Mouse (Mus musculus): ENCODE data around the gene Eif6.
A peak's percentile ranks its signal among the peaks of the same experiment; 100 is the strongest.

Gene Eif6

GRCm38 (mm10) chr2:155825904-155826629 is 658 bp downstream of the Eif6 start:
- peak in 1 of 2 experiments; percentile 27 for DNase-seq (ENCODE audit: low read depth in 1 of 2, low spot score in 2 of 2)

- DNase-seq (ENCODE audit: low read depth in 1 of 2, low spot score in 2 of 2): no peak
These were observed 3.0 kb downstream of the Eif6 start for GRCm38 (mm10) chr2:155823722-155824121.

- no peak for DNase-seq (ENCODE audit: low read depth in 1 of 2, low spot score in 2 of 2)
These were observed 5.9 kb downstream of the Eif6 start for GRCm38 (mm10) chr2:155820779-155821178.

- DNase-seq (ENCODE audit: low read depth in 1 of 2, low spot score in 2 of 2): no peak
These were observed 7.1 kb downstream of the Eif6 start for GRCm38 (mm10) chr2:155819449-155820251.

- no peak for DNase-seq (ENCODE audit: low read depth in 1 of 2, low spot score in 2 of 2)
These were observed 7.5 kb downstream of the Eif6 start, which contains the start of gene BC029722 for GRCm38 (mm10) chr2:155819392-155819448. TSS of gene BC029722 (minus strand) at chr2:155819426.

- peak; percentile 89 to 94 for DNase-seq (ENCODE audit: low read depth in 1 of 2, low spot score in 2 of 2)
These were observed 7.9 kb downstream of the Eif6 start for GRCm38 (mm10) chr2:155818596-155819391.

- no peak for DNase-seq (ENCODE audit: low read depth in 1 of 2, low spot score in 2 of 2)
These were observed 9.2 kb downstream of the Eif6 start for GRCm38 (mm10) chr2:155817301-155818245.

GRCm38 (mm10) chr2:155816179-155816578 is 10.5 kb downstream of the Eif6 start:
- no peak for DNase-seq (ENCODE audit: low read depth in 1 of 2, low spot score in 2 of 2)

- DNase-seq (ENCODE audit: low read depth in 1 of 2, low spot score in 2 of 2): no peak
These were observed 11.9 kb downstream of the Eif6 start for GRCm38 (mm10) chr2:155814829-155815228.

- no peak for DNase-seq (ENCODE audit: low read depth in 1 of 2, low spot score in 2 of 2)
These were observed 14.1 kb downstream of the Eif6 start for GRCm38 (mm10) chr2:155812637-155813036.

GRCm38 (mm10) chr2:155811821-155812396 is 14.8 kb downstream of the Eif6 start:
- peak in 1 of 2 experiments; percentile 68 for DNase-seq (ENCODE audit: low read depth in 1 of 2, low spot score in 2 of 2)

- DNase-seq (ENCODE audit: low read depth in 1 of 2, low spot score in 2 of 2): no peak
These were observed 17.1 kb downstream of the Eif6 start for GRCm38 (mm10) chr2:155809620-155810019.

GRCm38 (mm10) chr2:155807408-155807807 is 19.3 kb downstream of the Eif6 start:
- DNase-seq (ENCODE audit: low read depth in 1 of 2, low spot score in 2 of 2): no peak

GRCm38 (mm10) chr2:155806548-155806947 is 20.2 kb downstream of the Eif6 start:
- DNase-seq (ENCODE audit: low read depth in 1 of 2, low spot score in 2 of 2): no peak

- DNase-seq (ENCODE audit: low read depth in 1 of 2, low spot score in 2 of 2): no peak
These were observed 20.8 kb downstream of the Eif6 start for GRCm38 (mm10) chr2:155805925-155806255.

- DNase-seq (ENCODE audit: low read depth in 1 of 2, low spot score in 2 of 2): no peak
These were observed 21.3 kb downstream of the Eif6 start for GRCm38 (mm10) chr2:155805231-155805924.

- no peak for DNase-seq (ENCODE audit: low read depth in 1 of 2, low spot score in 2 of 2)
These were observed 22.7 kb downstream of the Eif6 start for GRCm38 (mm10) chr2:155804053-155804452.

- no peak for DNase-seq (ENCODE audit: low read depth in 1 of 2, low spot score in 2 of 2)
These were observed 24.0 kb downstream of the Eif6 start for GRCm38 (mm10) chr2:155802761-155803160.

GRCm38 (mm10) chr2:155798613-155799012 is 28.1 kb downstream of the Eif6 start:
- no peak for DNase-seq (ENCODE audit: low read depth in 1 of 2, low spot score in 2 of 2)
